In the genomic region with DNA sequence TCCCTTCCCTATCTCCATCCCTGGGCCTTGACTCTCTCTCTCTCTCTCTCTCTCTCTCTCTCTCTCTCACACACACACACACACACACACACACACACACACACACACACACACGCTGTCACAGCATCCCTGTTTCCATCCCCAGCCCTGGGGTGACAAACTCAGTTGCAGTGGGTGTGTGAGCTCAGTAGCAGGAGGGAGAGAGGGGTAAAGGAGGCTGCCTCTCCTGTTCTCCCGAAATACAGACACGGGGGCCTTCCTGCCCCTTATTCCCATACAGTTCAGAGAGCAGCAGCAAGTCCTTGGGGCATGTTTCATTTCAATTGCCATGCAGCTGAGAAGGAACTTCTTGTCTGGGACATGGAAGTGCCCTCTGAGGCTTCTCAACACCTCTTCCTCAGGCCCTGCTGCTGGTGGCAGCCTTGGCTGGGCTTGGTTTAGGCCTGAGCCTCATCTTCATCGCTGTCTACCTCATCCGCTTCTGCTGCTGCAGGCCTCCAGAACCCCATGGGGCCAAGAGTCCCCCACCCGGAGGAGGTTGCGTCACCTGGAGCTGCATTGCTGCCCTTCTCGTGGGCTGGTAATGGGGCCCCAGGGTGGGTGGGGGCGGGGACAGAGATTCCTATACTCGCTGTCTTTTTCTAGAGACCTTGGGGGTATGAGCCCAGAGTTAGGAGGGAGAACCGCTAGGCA, we compare ENCODE assay signal across 12 mouse cellular contexts. TPM values are rescaled to one million over a fixed set of nuclear protein-coding genes. Genes with fewer than 3 reads are reported as not detected.
A peak's percentile ranks its signal among the peaks of the same experiment; 100 is the strongest.
DNase-seq lines count a peak whose midpoint lies in the region; ATAC-seq and TF ChIP-seq lines count a peak whose summit lies in the region.
"Had no signal": no experiment of that assay in that cellular context is flagged by ENCODE, and none has a peak within 500 bp of the region (broad histone marks: within the 10 kb centered on the region; RNA-seq: fewer than 3 reads in every experiment).

No protein-coding gene starts in this region.

- no peaks in the 10 kb centered on the region for H3K27me3 ChIP-seq in cerebellum, adult 2 months (ENCODE audit: control insufficient read depth, insufficient read depth, low read length)
- no peaks in the 10 kb centered on the region for H3K27me3 ChIP-seq in forebrain, embryonic 16.5 days (replicated peaks; ENCODE audit: control insufficient read depth, insufficient read depth, low read length)
- H3K27me3 ChIP-seq in midbrain, embryonic 14.5 days (ENCODE audit: control insufficient read depth, insufficient read depth, low read length) = no peaks in the 10 kb centered on the region

- no peaks in the 10 kb centered on the region; the same call in 1 of the 2 replicates for H3K36me3 ChIP-seq in ES-E14 (ENCODE audit: control insufficient read depth, insufficient read depth, low read length, poor library complexity, severe bottlenecking)
- H3K36me3 ChIP-seq in forebrain, embryonic 16.5 days (ENCODE audit: control insufficient read depth, insufficient read depth) = no peaks in the 10 kb centered on the region
- H3K36me3 ChIP-seq in midbrain, embryonic 14.5 days (ENCODE audit: control insufficient read depth, insufficient read depth, low read length) = peaks cover 9% of the 10 kb centered on the region; the same call in 1 of the 2 replicates

- H3K27ac ChIP-seq in cerebellum, adult 2 months (ENCODE audit: insufficient read depth, low read length) = peak overlapping the region; percentile 53; the same call in 1 of the 2 replicates
- H3K27ac ChIP-seq in ES-E14 (ENCODE audit: insufficient read depth, low read depth, low read length, poor library complexity, severe bottlenecking) = no peak overlapping the region
- peak overlapping the region; percentile 86 for H3K27ac ChIP-seq in forebrain, embryonic 16.5 days (ENCODE audit: low read length)
- peak overlapping the region; percentile 77 for H3K27ac ChIP-seq in midbrain, embryonic 14.5 days (replicated peaks; ENCODE audit: low read depth, low read length)
- no peak overlapping the region for H3K27ac ChIP-seq in gastrocnemius, adult 2 months

- no peak overlapping the region for H3K4me3 ChIP-seq in cerebellum, adult 2 months (replicated peaks; ENCODE audit: insufficient read depth, low read depth, low read length)
- H3K4me3 ChIP-seq in ES-E14 (ENCODE audit: insufficient read depth in 1 of 2, low read depth in 1 of 2, low read length in 2 of 2, poor library complexity in 1 of 2, severe bottlenecking in 1 of 2) = peak overlapping the region; percentile 7 to 10; a peak in 2 of 4 replicates
- 0 out of 2 replicates have a peak overlapping the region, but pooled peaks have one; percentile 10 for H3K4me3 ChIP-seq in forebrain, embryonic 16.5 days (replicated peaks; ENCODE audit: low read length)
- no peak overlapping the region for H3K4me3 ChIP-seq in midbrain, embryonic 14.5 days (replicated peaks; ENCODE audit: low read depth, low read length)
- no peak overlapping the region for H3K4me3 ChIP-seq in gastrocnemius, adult 2 months

- no peaks in the 10 kb centered on the region for H3K9me3 ChIP-seq in ES-E14 (ENCODE audit: control insufficient read depth, insufficient read depth, low read depth, low read length)
- no peaks in the 10 kb centered on the region for H3K9me3 ChIP-seq in forebrain, embryonic 16.5 days (ENCODE audit: control insufficient read depth, low read length)
- no peaks in the 10 kb centered on the region for H3K9me3 ChIP-seq in midbrain, embryonic 14.5 days (ENCODE audit: control insufficient read depth, low read length)

- in situ Hi-C loops in ES-E14 (cut with MboI; ENCODE audit: low sequenced_read_pairs in 2 of 2, unreplicated experiment in 2 of 2) = no loop called here

- TF ChIP-seq CTCF in cerebellum, adult 2 months (IDR thresholded peaks at IDR 0.05; ENCODE audit: borderline replicate concordance, insufficient read depth, low read depth, low read length) = no peak
- TF ChIP-seq CTCF in gastrocnemius, adult 2 months (IDR thresholded peaks at IDR 0.05) = no peak

- TF ChIP-seq POLR2A in cerebellum, adult 2 months (IDR thresholded peaks at IDR 0.05; ENCODE audit: borderline replicate concordance, insufficient read depth, low read length) = no peak

- intact Hi-C loops in gastrocnemius, adult 2 months (cut with DNase I) = no loop called here

- no peak overlapping the region; the same call in 1 of the 2 replicates for H3K9ac ChIP-seq in ES-E14 (ENCODE audit: insufficient read depth, low read depth, low read length, poor library complexity, severe bottlenecking)
- H3K9ac ChIP-seq in forebrain, embryonic 16.5 days (replicated peaks; ENCODE audit: low read depth, low read length) = peak overlapping the region; percentile 97; the same call in 1 of the 2 replicates
- peak overlapping the region; percentile 36; the same call in 1 of the 2 replicates for H3K9ac ChIP-seq in midbrain, embryonic 14.5 days (replicated peaks; ENCODE audit: low read length)
- H3K9ac ChIP-seq: liver, postnatal 0 days had no signal

- DNase-seq in cerebellum, adult 2 months = peak in 1 of 2 experiments; percentile 28
- DNase-seq in cerebellum, postnatal 36 days = no peak
- no peak for DNase-seq in ES-E14 (ENCODE audit: low read depth, low spot score)
- no peak for DNase-seq in midbrain, embryonic 14.5 days
- no peak for DNase-seq in gastrocnemius, adult 2 months
- DNase-seq in thymus, postnatal 0 days (ENCODE audit: low spot score) = no peak
- no peak for DNase-seq in thymus, postnatal 4 days
- DNase-seq: kidney, postnatal 10 days; liver, postnatal 0 days had no signal

- 34% methylated on average over 11 of the region's 11 CpGs for WGBS in cerebellum, adult 2 months
- 24% methylated on average over 11 of the region's 11 CpGs for WGBS in forebrain, embryonic 16.5 days
- 40% methylated on average over 11 of the region's 11 CpGs for WGBS in midbrain, embryonic 14.5 days

- peaks cover 33% of the 10 kb centered on the region for H3K4me1 ChIP-seq in cerebellum, adult 2 months (ENCODE audit: control insufficient read depth, insufficient read depth, low read length)
- H3K4me1 ChIP-seq in ES-E14 (ENCODE audit: control insufficient read depth in 2 of 2, insufficient read depth in 2 of 2, low read length in 2 of 2, poor library complexity in 1 of 2) = peaks cover 7 to 43% of the 10 kb centered on the region in 2 experiments; a peak in 3 of 4 replicates
- peaks cover 62% of the 10 kb centered on the region for H3K4me1 ChIP-seq in forebrain, embryonic 16.5 days (replicated peaks; ENCODE audit: control insufficient read depth, insufficient read depth, low read length)
- peaks cover 49% of the 10 kb centered on the region for H3K4me1 ChIP-seq in midbrain, embryonic 14.5 days (ENCODE audit: control insufficient read depth, insufficient read depth, low read length)

- ATAC-seq in forebrain, embryonic 16.5 days = no peak
- ATAC-seq in midbrain, embryonic 14.5 days (ENCODE audit: low FRiP score, low TSS enrichment) = no peak
- ATAC-seq: liver, postnatal 0 days had no signal

- peak overlapping the region; percentile 75 for H3K4me2 ChIP-seq in forebrain, embryonic 16.5 days (ENCODE audit: low read length)
- H3K4me2 ChIP-seq in midbrain, embryonic 14.5 days (ENCODE audit: low read length) = peak overlapping the region; percentile 73

TF ChIP-seq in ES-E14, 5 proteins besides CTCF, POLR2A, EP300 and RAD21:
- TF ChIP-seq MAFK (IDR thresholded peaks at IDR 0.05; ENCODE audit: insufficient read depth, low read depth, low read length) (no peak), ZC3H11A (IDR thresholded peaks at IDR 0.05; ENCODE audit: borderline replicate concordance, low read depth, low read length) (no peak), CHD2 (IDR thresholded peaks at IDR 0.05; ENCODE audit: low read depth, low read length) (no peak), HCFC1 (IDR thresholded peaks at IDR 0.05; ENCODE audit: borderline replicate concordance, insufficient read depth, low read length) (no peak), ZNF384 (IDR thresholded peaks at IDR 0.05; ENCODE audit: low read depth, low read length) (no peak)

RNA-seq across cellular contexts. Expression of a gene that starts 3.0 kb away (rescaled TPM):
- 626 and 638 TPM in 2 replicates for polyA plus RNA-seq in cerebellum, adult 2 months (2012; rRNA removed)
- total RNA-seq in ES-E14 (2012; rRNA removed) = 11.9 and 21.0 TPM in 2 replicates
- polyA plus RNA-seq in forebrain, embryonic 16.5 days (2015; fragmentation: Nextera tagmentation; extraction: Ambion mirVana) = 97.4 and 115 TPM in 2 replicates
- 104 and 112 TPM in 2 replicates for polyA plus RNA-seq in midbrain, embryonic 14.5 days (2014; fragmentation: Nextera tagmentation; extraction: Ambion mirVana)
- total RNA-seq in gastrocnemius, adult 2 months (2021) = 1 to 10 TPM; 1.8 to 4.7 TPM
- 0.76 and 0.96 TPM in 2 replicates for polyA plus RNA-seq in thymus, postnatal 0 days (2015; fragmentation: Nextera tagmentation; extraction: Ambion mirVana)

RNA-seq across cellular contexts. Expression of a gene that starts 14.6 kb away (rescaled TPM):
- 587 and 614 TPM in 2 replicates for polyA plus RNA-seq in cerebellum, adult 2 months (2012; rRNA removed)
- total RNA-seq in ES-E14 (2012; rRNA removed) = 77.2 and 115 TPM in 2 replicates
- polyA plus RNA-seq in forebrain, embryonic 16.5 days (2015; fragmentation: Nextera tagmentation; extraction: Ambion mirVana) = 68.6 and 95.7 TPM in 2 replicates
- polyA plus RNA-seq in midbrain, embryonic 14.5 days (2014; fragmentation: Nextera tagmentation; extraction: Ambion mirVana) = 68.4 and 77.3 TPM in 2 replicates
- total RNA-seq in gastrocnemius, adult 2 months (2021) = 10 to 100 TPM; 44.5 to 45.4 TPM
- polyA plus RNA-seq in thymus, postnatal 0 days (2015; fragmentation: Nextera tagmentation; extraction: Ambion mirVana) = 23.0 and 30.9 TPM in 2 replicates

RNA-seq across cellular contexts. Expression of a gene that starts 28.0 kb away (rescaled TPM):
- 8.8 and 9.7 TPM in 2 replicates for polyA plus RNA-seq in cerebellum, adult 2 months (2012; rRNA removed)
- 0.79 and 1.0 TPM in 2 replicates for total RNA-seq in ES-E14 (2012; rRNA removed)
- 5.4 and 6.4 TPM in 2 replicates for polyA plus RNA-seq in forebrain, embryonic 16.5 days (2015; fragmentation: Nextera tagmentation; extraction: Ambion mirVana)
- 3.4 and 4.8 TPM in 2 replicates for polyA plus RNA-seq in midbrain, embryonic 14.5 days (2014; fragmentation: Nextera tagmentation; extraction: Ambion mirVana)
- 1 to 10 TPM; 2.1 to 2.2 TPM for total RNA-seq in gastrocnemius, adult 2 months (2021)
- 7.0 and 8.7 TPM in 2 replicates for polyA plus RNA-seq in thymus, postnatal 0 days (2015; fragmentation: Nextera tagmentation; extraction: Ambion mirVana)

RNA-seq across cellular contexts. Expression of a gene that starts 42.4 kb away (rescaled TPM):
- 1.6 and 2.7 TPM in 2 replicates for polyA plus RNA-seq in cerebellum, adult 2 months (2012; rRNA removed)
- total RNA-seq in ES-E14 (2012; rRNA removed) = 13.3 and 17.2 TPM in 2 replicates
- polyA plus RNA-seq in forebrain, embryonic 16.5 days (2015; fragmentation: Nextera tagmentation; extraction: Ambion mirVana) = 3.4 and 3.8 TPM in 2 replicates
- 3.1 and 5.3 TPM in 2 replicates for polyA plus RNA-seq in midbrain, embryonic 14.5 days (2014; fragmentation: Nextera tagmentation; extraction: Ambion mirVana)
- total RNA-seq in gastrocnemius, adult 2 months (2021) = 1 to 10 TPM; 1.4 to 2.0 TPM
- polyA plus RNA-seq in thymus, postnatal 0 days (2015; fragmentation: Nextera tagmentation; extraction: Ambion mirVana) = 12.3 and 12.6 TPM in 2 replicates
- total RNA-seq: megakaryocyte progenitor cell, adult 5-6 weeks; MEL had no signal

RNA-seq across cellular contexts. Expression of a gene that starts 59.2 kb away (rescaled TPM):
- 4.6 and 5.0 TPM in 2 replicates for polyA plus RNA-seq in cerebellum, adult 2 months (2012; rRNA removed)
- 0.18 and 0.26 TPM in 2 replicates for total RNA-seq in ES-E14 (2012; rRNA removed)
- polyA plus RNA-seq in forebrain, embryonic 16.5 days (2015; fragmentation: Nextera tagmentation; extraction: Ambion mirVana) = 1.4 and 2.5 TPM in 2 replicates
- 1.5 and 2.8 TPM in 2 replicates for polyA plus RNA-seq in midbrain, embryonic 14.5 days (2014; fragmentation: Nextera tagmentation; extraction: Ambion mirVana)
- under 1 TPM; 0.25 to 0.48 TPM for total RNA-seq in gastrocnemius, adult 2 months (2021)
- polyA plus RNA-seq in thymus, postnatal 0 days (2015; fragmentation: Nextera tagmentation; extraction: Ambion mirVana) = 6.6 and 8.0 TPM in 2 replicates

Comparison
In these comparisons a context has a peak if more than half of its experiments do, and no peak if none do; other contexts are left out.
1. H3K27ac ChIP-seq: peak in cerebellum, adult 2 months (single experiment), forebrain, embryonic 16.5 days (single experiment) and midbrain, embryonic 14.5 days (single experiment); none in ES-E14 (single experiment) and gastrocnemius, adult 2 months (single experiment).
2. H3K4me3 ChIP-seq: peak in ES-E14 (2 of 2) and forebrain, embryonic 16.5 days (single experiment); none in cerebellum, adult 2 months (single experiment), midbrain, embryonic 14.5 days (single experiment) and gastrocnemius, adult 2 months (single experiment).
3. RNA of a gene that starts 3.0 kb away (polyA plus RNA-seq): 626 to 638 TPM in cerebellum, adult 2 months, 104 to 112 TPM in midbrain, embryonic 14.5 days and 97.4 to 115 TPM in forebrain, embryonic 16.5 days; 0.76 to 0.96 TPM in thymus, postnatal 0 days; every median in the first group is over 10 times any median in the second.